Mouse (Mus musculus) kidney, adult 18-20 months (tissue): ENCODE results near the gene Stxbp3.
"Not testable (repeated sequence)": the region's sequence is repeated elsewhere in the genome, so short reads cannot be mapped to it uniquely, and the experiment has no call there.

Experiments
- DNase-seq: peaks from one replicate; pipeline ENCODE4 v3.0.0; 2021

Stxbp3 gene

GRCm38 (mm10) chr3:108840000-108840715 is at the start of gene Stxbp3:
Stxbp3 (minus strand) TSS chr3:108840526.
- DNase-seq, result peak; percentile 99

GRCm38 (mm10) chr3:108889908-108890307 is 49.6 kb upstream of the Stxbp3 start, which contains the start of gene Fndc7:
Fndc7 (minus strand) TSS chr3:108890008.
- DNase-seq, result no peak

- no peak for DNase-seq
Observed at GRCm38 (mm10) chr3:108887618-108887975, 47.3 kb upstream of the Stxbp3 start.

GRCm38 (mm10) chr3:108886934-108887617 is 46.8 kb upstream of the Stxbp3 start:
- no peak for DNase-seq

- DNase-seq, result no peak
Observed at GRCm38 (mm10) chr3:108885686-108886530, 45.6 kb upstream of the Stxbp3 start.

- DNase-seq, result no peak
Observed at GRCm38 (mm10) chr3:108884706-108885289, 44.5 kb upstream of the Stxbp3 start.

GRCm38 (mm10) chr3:108883067-108883466 is 42.7 kb upstream of the Stxbp3 start:
- DNase-seq, result no peak

GRCm38 (mm10) chr3:108881873-108882272 is 41.5 kb upstream of the Stxbp3 start:
- not testable (repeated sequence) for DNase-seq

GRCm38 (mm10) chr3:108880544-108881507 is 40.5 kb upstream of the Stxbp3 start:
- no peak for DNase-seq

- DNase-seq, result no peak
Observed at GRCm38 (mm10) chr3:108879836-108880435, 39.6 kb upstream of the Stxbp3 start.

- DNase-seq, result no peak
Observed at GRCm38 (mm10) chr3:108879129-108879528, 38.8 kb upstream of the Stxbp3 start.

- no peak for DNase-seq
Observed at GRCm38 (mm10) chr3:108870631-108871030, 30.3 kb upstream of the Stxbp3 start.

GRCm38 (mm10) chr3:108867449-108867848 is 27.1 kb upstream of the Stxbp3 start:
- DNase-seq, result no peak

GRCm38 (mm10) chr3:108865676-108866075 is 25.4 kb upstream of the Stxbp3 start:
- no peak for DNase-seq

GRCm38 (mm10) chr3:108865129-108865528 is 24.8 kb upstream of the Stxbp3 start:
- no peak for DNase-seq

GRCm38 (mm10) chr3:108863091-108863490 is 22.8 kb upstream of the Stxbp3 start:
- no peak for DNase-seq

- DNase-seq, result not testable (repeated sequence)
Observed at GRCm38 (mm10) chr3:108862282-108862681, 22.0 kb upstream of the Stxbp3 start.

GRCm38 (mm10) chr3:108860786-108861185 is 20.5 kb upstream of the Stxbp3 start:
- no peak for DNase-seq

- peak; percentile 29 for DNase-seq
Observed at GRCm38 (mm10) chr3:108858231-108858770, 18.0 kb upstream of the Stxbp3 start.

GRCm38 (mm10) chr3:108857714-108858113 is 17.4 kb upstream of the Stxbp3 start:
- DNase-seq, result no peak

- no peak for DNase-seq
Observed at GRCm38 (mm10) chr3:108857124-108857470, 16.8 kb upstream of the Stxbp3 start.
